Mouse (Mus musculus) neural tube, embryonic 15.5 days (tissue): Measurements from ENCODE around the gene Vezt. TPM values are rescaled to one million over a fixed set of nuclear protein-coding genes. Genes with fewer than 3 reads are reported as not detected.

Experiments used
- ATAC-seq: fragments of 200-750 bp; cut with Nextera tagmentation; 2 replicates; pipeline ENCODE4 v1.8.0; 2017; ENCODE audit warnings: mild to moderate bottlenecking, moderate TSS enrichment, moderate library complexity; ENCODE audit not compliant: low FRiP score
- H3K27ac ChIP-seq: fragments of 300-500 bp; sonication (generic); replicated peaks from 2 replicates; pipeline ENCODE4 v1.5.1; 2015; ENCODE audit warnings: mild to moderate bottlenecking, inconsistent platforms
- H3K27me3 ChIP-seq: fragments of 300-500 bp; sonication (generic); replicated peaks from 2 replicates; pipeline ENCODE4 v1.6.1; 2015; ENCODE audit warnings: inconsistent platforms
- H3K36me3 ChIP-seq: fragments of 300-500 bp; sonication (generic); 2 replicates; pipeline ENCODE4 v1.6.1; 2015; ENCODE audit warnings: inconsistent platforms
- H3K4me1 ChIP-seq: fragments of 300-500 bp; sonication (generic); 2 replicates; pipeline ENCODE4 v1.6.1; 2015; ENCODE audit warnings: inconsistent platforms
- H3K4me2 ChIP-seq: fragments of 300-500 bp; sonication (generic); 2 replicates; pipeline ENCODE4 v1.6.1; 2015; ENCODE audit warnings: inconsistent platforms, mild to moderate bottlenecking, moderate library complexity
- H3K4me3 ChIP-seq: fragments of 300-500 bp; sonication (generic); replicated peaks from 2 replicates; pipeline ENCODE4 v1.5.1; 2015; ENCODE audit warnings: mild to moderate bottlenecking, inconsistent platforms
- H3K9ac ChIP-seq: fragments of 300-500 bp; sonication (generic); replicated peaks from 2 replicates; pipeline ENCODE4 v1.6.1; 2015; ENCODE audit warnings: mild to moderate bottlenecking, inconsistent platforms
- H3K9me3 ChIP-seq: fragments of 300-500 bp; sonication (generic); replicated peaks from 2 replicates; pipeline ENCODE4 v1.6.1; 2016; ENCODE audit warnings: inconsistent platforms
- WGBS: fragments of 180-500 bp; shearing (Covaris S2); methylation state at CpG from one replicate; pipeline ENCODE4 v1.1.7; 2015; ENCODE audit warnings: mixed read lengths; 5-methylcytosine and 5-hydroxymethylcytosine counted together
- polyA plus RNA-seq: library from polyadenylated mRNA; unstranded; fragments of >200 nt; fragmentation: Nextera tagmentation; extraction: Ambion mirVana; gene quantifications from 2 replicates; pipeline ENCODE4 v1.2.1, GENCODE M21; 2015

Vezt gene
- polyA plus RNA-seq, 1 experiment from 2014 or later, result 42.3 TPM

- no peak overlapping the region for H3K9ac ChIP-seq
- no peaks in the 10 kb centered on the region for H3K27me3 ChIP-seq
- H3K27ac ChIP-seq, result no peak overlapping the region
- no peaks in the 10 kb centered on the region for H3K9me3 ChIP-seq
- no peak for ATAC-seq
- H3K4me2 ChIP-seq, result no peak overlapping the region
- no peaks in the 10 kb centered on the region for H3K36me3 ChIP-seq
- peaks cover 5% of the 10 kb centered on the region; the same call in 1 of the 2 replicates for H3K4me1 ChIP-seq
- H3K4me3 ChIP-seq, result no peak overlapping the region
- WGBS, result 12% methylated on average over 4 of the region's 4 CpGs
These were observed 90.3 kb downstream of the Vezt start for GRCm38 (mm10) chr10:93945364-93945763.

DNA sequence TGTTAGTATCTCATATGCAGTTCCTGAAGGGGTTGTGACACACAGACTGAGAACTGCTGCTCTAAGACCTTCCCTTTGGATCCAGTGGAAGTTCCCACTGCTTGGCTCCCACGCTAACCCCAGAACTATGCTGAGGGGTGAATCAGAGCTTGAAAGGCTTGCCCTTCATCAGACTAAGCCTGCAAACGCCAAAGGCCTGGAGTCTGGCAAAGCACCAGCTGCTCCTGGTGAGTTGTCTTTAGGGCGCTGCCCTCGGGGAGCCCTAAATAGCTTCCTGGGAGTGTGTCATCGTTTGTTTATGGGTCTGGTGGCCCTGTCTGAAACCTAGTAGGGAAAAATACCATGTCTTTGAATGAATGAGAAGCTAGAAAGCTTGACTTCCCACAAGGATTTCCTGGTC is 91.4 kb downstream of the Vezt start:
- H3K9me3 ChIP-seq, result no peaks in the 10 kb centered on the region
- no peaks in the 10 kb centered on the region for H3K36me3 ChIP-seq
- H3K4me2 ChIP-seq, result no peak overlapping the region
- H3K4me1 ChIP-seq, result peaks cover 5% of the 10 kb centered on the region; the same call in 1 of the 2 replicates
- H3K4me3 ChIP-seq, result no peak overlapping the region
- no peak overlapping the region for H3K9ac ChIP-seq
- ATAC-seq, result no peak
- H3K27me3 ChIP-seq, result no peaks in the 10 kb centered on the region
- WGBS, result 25% methylated on average over 5 of the region's 5 CpGs
- H3K27ac ChIP-seq, result no peak overlapping the region

GRCm38 (mm10) chr10:93940279-93940678 is 95.3 kb downstream of the Vezt start:
- H3K9ac ChIP-seq, result no peak overlapping the region
- WGBS, result 81% methylated on average over 5 of the region's 5 CpGs
- H3K4me2 ChIP-seq, result no peak overlapping the region
- H3K9me3 ChIP-seq, result no peaks in the 10 kb centered on the region
- no peak overlapping the region for H3K27ac ChIP-seq
- H3K4me3 ChIP-seq, result no peak overlapping the region
- H3K27me3 ChIP-seq, result no peaks in the 10 kb centered on the region
- peaks cover 5% of the 10 kb centered on the region; the same call in 1 of the 2 replicates for H3K4me1 ChIP-seq
- H3K36me3 ChIP-seq, result no peaks in the 10 kb centered on the region
- no peak for ATAC-seq

GRCm38 (mm10) chr10:93939676-93940075 is 95.9 kb downstream of the Vezt start:
- Histone ChIP-seq H3K27me3 (no peaks in the 10 kb centered on the region), H3K4me3 (no peak overlapping the region), H3K4me2 (no peak overlapping the region), H3K27ac (no peak overlapping the region), H3K36me3 (no peaks in the 10 kb centered on the region), H3K4me1 (peaks cover 5% of the 10 kb centered on the region; the same call in 1 of the 2 replicates), H3K9me3 (no peaks in the 10 kb centered on the region), H3K9ac (no peak overlapping the region)
- no peak for ATAC-seq
- WGBS, result 87% methylated on average over 8 of the region's 8 CpGs

GRCm38 (mm10) chr10:93938844-93939271 is 96.8 kb downstream of the Vezt start:
- Histone ChIP-seq H3K27me3 (no peaks in the 10 kb centered on the region), H3K4me2 (no peak overlapping the region), H3K9ac (no peak overlapping the region), H3K4me1 (peaks cover 3% of the 10 kb centered on the region; the same call in 1 of the 2 replicates), H3K9me3 (no peaks in the 10 kb centered on the region), H3K4me3 (no peak overlapping the region), H3K27ac (no peak overlapping the region), H3K36me3 (no peaks in the 10 kb centered on the region)
- ATAC-seq, result no peak
- WGBS, result 75% methylated on average over 20 of the region's 20 CpGs

GRCm38 (mm10) chr10:93933980-93934379 is 101.6 kb downstream of the Vezt start:
- Histone ChIP-seq H3K27me3 (no peaks in the 10 kb centered on the region), H3K4me2 (peak overlapping the region; percentile 25; the same call in 1 of the 2 replicates), H3K4me1 (peaks cover 6% of the 10 kb centered on the region; the same call in 1 of the 2 replicates), H3K9me3 (no peaks in the 10 kb centered on the region), H3K4me3 (no peak overlapping the region), H3K9ac (no peak overlapping the region), H3K36me3 (no peaks in the 10 kb centered on the region), H3K27ac (no peak overlapping the region; the same call in 1 of the 2 replicates)
- no peak for ATAC-seq
- 41% methylated on average over 9 of the region's 9 CpGs for WGBS

- 73% methylated on average over 5 of the region's 5 CpGs for WGBS
- no peak overlapping the region for H3K27ac ChIP-seq
- peaks cover 6% of the 10 kb centered on the region; the same call in 1 of the 2 replicates for H3K4me1 ChIP-seq
- no peaks in the 10 kb centered on the region for H3K9me3 ChIP-seq
- H3K4me3 ChIP-seq, result no peak overlapping the region
- no peak overlapping the region for H3K9ac ChIP-seq
- no peak overlapping the region for H3K4me2 ChIP-seq
- no peak for ATAC-seq
- no peaks in the 10 kb centered on the region for H3K36me3 ChIP-seq
- no peaks in the 10 kb centered on the region for H3K27me3 ChIP-seq
These were observed 102.8 kb downstream of the Vezt start for GRCm38 (mm10) chr10:93932861-93933260.

- Histone ChIP-seq H3K9me3 (no peaks in the 10 kb centered on the region), H3K4me3 (no peak overlapping the region), H3K9ac (no peak overlapping the region), H3K4me1 (peaks cover 6% of the 10 kb centered on the region; the same call in 1 of the 2 replicates), H3K36me3 (no peaks in the 10 kb centered on the region), H3K27ac (no peak overlapping the region), H3K27me3 (no peaks in the 10 kb centered on the region), H3K4me2 (no peak overlapping the region)
- ATAC-seq, result no peak
- WGBS, result 86% methylated on average over 5 of the region's 5 CpGs
These were observed 103.6 kb downstream of the Vezt start for GRCm38 (mm10) chr10:93932020-93932419.

- Histone ChIP-seq H3K4me3 (no peak overlapping the region), H3K4me1 (peaks cover 6% of the 10 kb centered on the region; the same call in 1 of the 2 replicates), H3K4me2 (no peak overlapping the region), H3K36me3 (no peaks in the 10 kb centered on the region), H3K27ac (no peak overlapping the region), H3K27me3 (no peaks in the 10 kb centered on the region), H3K9ac (no peak overlapping the region), H3K9me3 (no peaks in the 10 kb centered on the region)
- WGBS, result 81% methylated on average over 9 of the region's 9 CpGs
- no peak for ATAC-seq
These were observed 104.2 kb downstream of the Vezt start for GRCm38 (mm10) chr10:93931431-93931830.

GRCm38 (mm10) chr10:93930236-93930824 is 105.3 kb downstream of the Vezt start:
- no peak overlapping the region for H3K9ac ChIP-seq
- H3K36me3 ChIP-seq, result no peaks in the 10 kb centered on the region
- no peak overlapping the region for H3K4me3 ChIP-seq
- H3K27me3 ChIP-seq, result no peaks in the 10 kb centered on the region
- no peak overlapping the region for H3K4me2 ChIP-seq
- no peaks in the 10 kb centered on the region for H3K9me3 ChIP-seq
- peaks cover 6% of the 10 kb centered on the region; the same call in 1 of the 2 replicates for H3K4me1 ChIP-seq
- no peak overlapping the region for H3K27ac ChIP-seq
- ATAC-seq, result no peak
- 73% methylated on average over 4 of the region's 4 CpGs for WGBS

GRCm38 (mm10) chr10:93924666-93925065 is 111.0 kb downstream of the Vezt start:
- Histone ChIP-seq H3K9ac (no peak overlapping the region), H3K9me3 (no peaks in the 10 kb centered on the region), H3K4me1 (no peaks in the 10 kb centered on the region), H3K4me3 (no peak overlapping the region), H3K27ac (no peak overlapping the region), H3K36me3 (no peaks in the 10 kb centered on the region), H3K27me3 (no peaks in the 10 kb centered on the region), H3K4me2 (no peak overlapping the region)
- no peak for ATAC-seq
- 81% methylated on average over 5 of the region's 5 CpGs for WGBS

GRCm38 (mm10) chr10:93921160-93921559 is 114.5 kb downstream of the Vezt start:
- H3K36me3 ChIP-seq, result no peaks in the 10 kb centered on the region
- H3K4me2 ChIP-seq, result no peak overlapping the region
- WGBS, result 94% methylated on average over 4 of the region's 4 CpGs
- no peak overlapping the region for H3K9ac ChIP-seq
- no peak overlapping the region for H3K4me3 ChIP-seq
- H3K9me3 ChIP-seq, result no peaks in the 10 kb centered on the region
- no peak overlapping the region for H3K27ac ChIP-seq
- ATAC-seq, result no peak
- no peaks in the 10 kb centered on the region for H3K27me3 ChIP-seq
- H3K4me1 ChIP-seq, result peaks cover 5% of the 10 kb centered on the region; the same call in 1 of the 2 replicates
